Mouse (Mus musculus) midbrain, postnatal 0 days (tissue): ENCODE data around the gene Sdc3. TPM values are rescaled to one million over a fixed set of nuclear protein-coding genes. Genes with fewer than 3 reads are reported as not detected.

Source experiments
- ATAC-seq: fragments of 200-750 bp; cut with Nextera tagmentation; 2 replicates; pipeline ENCODE4 v1.8.0; 2017; ENCODE audit warnings: moderate number of reproducible peaks, mild to moderate bottlenecking, moderate TSS enrichment, moderate library complexity; ENCODE audit not compliant: low FRiP score
- DNase-seq: peaks from one replicate; pipeline ENCODE4 v3.0.0-alpha.2; 2015; ENCODE audit warnings: low spot score
- H3K27ac ChIP-seq: fragments of 300-500 bp; sonication (generic); 2 replicates; pipeline ENCODE4 v1.5.1; 2014; ENCODE audit warnings: low read depth, mild to moderate bottlenecking, low read length, mixed read lengths
- H3K27me3 ChIP-seq: fragments of 300-500 bp; sonication (generic); 2 replicates; pipeline ENCODE4 v1.6.1; 2014; ENCODE audit warnings: low read length, control low read depth, mixed read lengths; ENCODE audit not compliant: insufficient read depth
- H3K36me3 ChIP-seq: fragments of 300-500 bp; sonication (generic); 2 replicates; pipeline ENCODE4 v1.6.1; 2014; ENCODE audit warnings: low read length, control low read depth, mixed read lengths; ENCODE audit not compliant: insufficient read depth
- H3K4me1 ChIP-seq: fragments of 300-500 bp; sonication (generic); 2 replicates; pipeline ENCODE4 v1.6.1; 2014; ENCODE audit warnings: mild to moderate bottlenecking, control low read depth, antibody characterized with exemption, low read length, mixed read lengths; ENCODE audit not compliant: insufficient read depth
- H3K4me2 ChIP-seq: fragments of 300-500 bp; sonication (generic); 2 replicates; pipeline ENCODE4 v1.6.1; 2014; ENCODE audit warnings: low read depth, mild to moderate bottlenecking, low read length, mixed read lengths; ENCODE audit not compliant: poor library complexity, severe bottlenecking
- H3K4me3 ChIP-seq: fragments of 300-500 bp; sonication (generic); 2 replicates; pipeline ENCODE4 v1.5.1; 2014; ENCODE audit warnings: low read depth, mild to moderate bottlenecking, low read length, moderate library complexity
- H3K9ac ChIP-seq: fragments of 300-500 bp; sonication (generic); replicated peaks from 2 replicates; pipeline ENCODE4 v1.6.1; 2014; ENCODE audit warnings: mild to moderate bottlenecking, low read length, moderate library complexity, mixed read lengths; ENCODE audit not compliant: poor library complexity, severe bottlenecking
- H3K9me3 ChIP-seq: fragments of 300-500 bp; sonication (generic); 2 replicates; pipeline ENCODE4 v1.6.1; 2016; ENCODE audit warnings: low read length, control low read depth
- CTCF ChIP-seq: IDR thresholded peaks from 2 replicates; pipeline ENCODE4 v1.5.1; 2016; ENCODE audit warnings: antibody characterized with exemption, mild to moderate bottlenecking
- WGBS: fragments of 180-500 bp; shearing (Covaris S2); extraction: QIAGEN DNeasy Blood & Tissue Kit; methylation state at CpG from one replicate; pipeline ENCODE4 v1.1.7; 2014; 5-methylcytosine and 5-hydroxymethylcytosine counted together
- polyA plus RNA-seq: library from polyadenylated mRNA; unstranded; fragments of >200 nt; fragmentation: Nextera tagmentation; extraction: Ambion mirVana; gene quantifications from 2 replicates; pipeline ENCODE4 v1.2.1, GENCODE M21; 2015
- total RNA-seq: library from RNA; depleted of rRNA; stranded (reverse); fragments of >200 nt; gene quantifications from 2 replicates; pipeline ENCODE4 v1.2.3, GENCODE M21; 2014

Gene Sdc3
- total and polyA plus RNA-seq, 2 experiments from 2014 or later = 242 to 733 TPM

GRCm38 (mm10) chr4:130859467-130859866 is 67.1 kb downstream of the Sdc3 start:
- H3K27ac ChIP-seq = no peak overlapping the region
- no peak for ATAC-seq
- no peaks in the 10 kb centered on the region for H3K27me3 ChIP-seq
- no peak for TF ChIP-seq CTCF
- DNase-seq = no peak
- no peak overlapping the region for H3K4me3 ChIP-seq
- 73% methylated on average over 8 of the region's 8 CpGs for WGBS
- H3K4me1 ChIP-seq = peaks cover 17% of the 10 kb centered on the region
- H3K36me3 ChIP-seq = no peaks in the 10 kb centered on the region
- H3K9ac ChIP-seq = no peak overlapping the region
- H3K4me2 ChIP-seq = no peak overlapping the region
- H3K9me3 ChIP-seq = no peaks in the 10 kb centered on the region

DNA sequence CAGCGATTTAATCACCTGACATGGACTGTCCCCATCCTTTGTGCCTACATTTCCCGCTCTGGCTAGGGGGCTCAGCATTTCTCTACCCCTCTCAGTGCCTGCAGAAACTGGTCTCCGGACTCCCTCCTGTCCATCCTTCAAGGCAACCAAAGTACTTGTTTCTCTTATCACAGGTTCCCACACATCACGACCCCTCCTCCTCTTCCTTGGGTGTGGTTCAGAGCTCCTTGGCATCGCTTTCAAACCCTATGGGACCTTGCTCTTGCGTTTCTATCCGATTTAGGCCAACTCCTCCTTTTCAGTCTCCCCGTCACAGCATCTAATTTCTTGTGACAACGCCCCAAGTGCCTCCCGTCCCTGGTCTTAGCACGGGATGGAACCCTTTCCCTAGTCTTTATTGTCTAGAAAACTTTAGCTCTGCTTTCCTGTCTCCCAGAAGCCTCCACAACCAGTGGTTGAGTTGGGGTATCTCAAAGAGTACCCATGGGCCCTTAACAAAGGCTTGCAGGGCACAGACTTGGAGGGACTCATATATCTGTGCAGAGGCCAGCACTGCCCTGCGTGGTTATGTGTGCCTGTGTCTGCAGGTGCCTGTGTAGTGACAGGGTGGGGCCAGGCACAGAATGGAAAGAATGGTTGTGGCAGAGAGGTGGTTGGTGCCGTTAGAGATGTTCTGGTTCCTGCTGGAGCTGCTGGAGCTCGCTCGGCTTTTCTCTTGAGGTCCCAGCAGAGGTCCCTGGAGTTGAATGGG is 68.7 kb downstream of the Sdc3 start:
- ATAC-seq = peak; percentile 22; the same call in 1 of the 2 replicates
- no peaks in the 10 kb centered on the region for H3K36me3 ChIP-seq
- H3K4me1 ChIP-seq = peaks cover 30% of the 10 kb centered on the region
- H3K9ac ChIP-seq = no peak overlapping the region
- TF ChIP-seq CTCF = no peak
- WGBS = 49% methylated on average over 15 of the region's 15 CpGs
- no peaks in the 10 kb centered on the region for H3K9me3 ChIP-seq
- peak overlapping the region; percentile 79 for H3K27ac ChIP-seq
- no peak for DNase-seq
- H3K27me3 ChIP-seq = no peaks in the 10 kb centered on the region
- peak overlapping the region; percentile 38 for H3K4me2 ChIP-seq
- no peak overlapping the region for H3K4me3 ChIP-seq

DNA sequence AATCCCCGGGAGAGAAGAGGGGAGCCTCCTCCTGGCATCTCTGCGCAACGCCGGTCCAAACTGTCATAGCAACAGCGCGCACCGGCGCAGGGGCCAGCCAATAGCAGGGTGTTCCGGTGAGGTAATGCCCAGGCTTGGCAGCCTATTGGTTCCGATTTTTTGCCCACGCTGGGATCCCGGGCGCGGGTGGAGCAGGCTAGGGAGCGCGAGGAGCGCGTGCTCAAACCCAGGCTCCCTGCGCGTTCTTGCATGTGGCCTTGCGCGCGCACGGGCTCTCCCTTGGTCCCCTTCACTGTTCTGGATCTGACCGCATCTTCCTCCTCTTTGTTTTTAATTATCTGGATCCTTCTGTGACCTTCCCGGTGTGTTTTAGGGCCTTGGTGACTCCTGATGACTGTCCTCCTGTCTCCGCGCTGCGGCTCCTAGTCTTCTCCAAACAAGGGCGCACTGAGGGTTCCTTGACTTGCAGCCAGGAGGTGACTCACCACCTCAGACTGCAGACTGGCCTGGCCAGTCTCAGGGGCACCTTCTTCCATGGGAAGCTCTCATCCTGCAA is 69.4 kb downstream of the Sdc3 start:
- under 1% methylated on average over 30 of the region's 30 CpGs for WGBS
- H3K27ac ChIP-seq = peak overlapping the region; percentile 79
- H3K27me3 ChIP-seq = no peaks in the 10 kb centered on the region
- no peaks in the 10 kb centered on the region for H3K9me3 ChIP-seq
- peak overlapping the region; percentile 38 for H3K4me2 ChIP-seq
- H3K9ac ChIP-seq = peak overlapping the region; percentile 59
- peaks cover 32% of the 10 kb centered on the region for H3K4me1 ChIP-seq
- H3K36me3 ChIP-seq = no peaks in the 10 kb centered on the region
- TF ChIP-seq CTCF = peak; percentile 56
- peak; percentile 96 for DNase-seq
- ATAC-seq = peak; percentile 94
- H3K4me3 ChIP-seq = peak overlapping the region; percentile 13; the same call in 1 of the 2 replicates

DNA sequence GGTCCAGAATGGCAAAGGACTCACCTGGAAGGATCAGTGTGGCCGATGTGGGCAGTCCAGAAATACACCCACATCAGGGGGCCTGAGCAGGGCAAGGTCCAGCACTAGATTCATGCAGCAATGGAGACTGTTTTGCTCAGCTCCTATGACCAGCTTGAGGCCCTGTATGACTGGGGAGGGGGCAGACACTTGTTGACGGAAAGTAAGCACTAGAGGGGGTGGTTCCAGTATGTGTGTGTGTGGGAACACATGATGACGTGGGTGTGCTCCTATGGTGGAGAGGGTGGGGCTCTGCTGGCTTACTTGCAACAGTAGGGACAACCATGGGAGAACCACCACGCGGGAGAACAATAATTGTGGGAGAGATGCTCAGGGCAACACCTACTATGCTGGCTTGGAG is 70.2 kb downstream of the Sdc3 start:
- Histone ChIP-seq H3K9ac (no peak overlapping the region), H3K27ac (peak overlapping the region; percentile 79), H3K4me1 (peaks cover 32% of the 10 kb centered on the region)

DNA sequence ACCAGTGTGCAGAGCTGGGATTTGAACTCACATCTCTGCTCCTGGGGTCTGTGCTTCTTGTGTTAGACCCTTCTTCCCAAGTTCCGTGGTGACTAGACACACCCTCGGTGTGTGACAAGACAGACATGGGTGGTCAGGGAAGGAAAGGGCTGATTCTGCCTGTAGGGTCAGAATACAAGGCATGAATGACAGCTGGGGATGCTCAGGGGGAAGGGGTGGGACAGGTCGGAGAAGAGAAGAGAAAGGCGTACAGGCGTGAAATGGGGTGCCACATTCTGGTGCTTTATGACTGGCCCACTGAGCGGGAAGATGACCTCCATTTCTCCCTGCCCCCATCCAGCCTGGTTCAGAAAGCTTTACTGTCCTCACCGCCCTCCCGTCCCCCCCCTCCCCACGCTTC is 73.1 kb downstream of the Sdc3 start:
- no peak overlapping the region for H3K4me3 ChIP-seq
- H3K36me3 ChIP-seq = no peaks in the 10 kb centered on the region
- no peak for DNase-seq
- H3K4me1 ChIP-seq = peaks cover 35% of the 10 kb centered on the region
- H3K27ac ChIP-seq = peak overlapping the region; percentile 84
- no peaks in the 10 kb centered on the region for H3K27me3 ChIP-seq
- no peak overlapping the region for H3K9ac ChIP-seq
- no peak for TF ChIP-seq CTCF
- ATAC-seq = peak; percentile 8; the same call in 1 of the 2 replicates
- WGBS = 8% methylated on average over 6 of the region's 9 CpGs
- H3K4me2 ChIP-seq = no peak overlapping the region
- H3K9me3 ChIP-seq = no peaks in the 10 kb centered on the region

More for the DNA sequence above, 70.2 kb downstream of the Sdc3 start:
- ATAC-seq (no peak), DNase-seq (no peak)
- Histone ChIP-seq H3K9me3 (no peaks in the 10 kb centered on the region), H3K36me3 (no peaks in the 10 kb centered on the region), H3K27me3 (no peaks in the 10 kb centered on the region), H3K4me2 (no peak overlapping the region), H3K4me3 (no peak overlapping the region)
- TF ChIP-seq CTCF = no peak
- WGBS = 71% methylated on average over 5 of the region's 5 CpGs

- H3K4me1 ChIP-seq = peaks cover 31% of the 10 kb centered on the region
- no peaks in the 10 kb centered on the region for H3K27me3 ChIP-seq
- DNase-seq (peak; percentile 94), ATAC-seq (peak; percentile 35)
- no peak overlapping the region for H3K4me2 ChIP-seq
- H3K9me3 ChIP-seq = no peaks in the 10 kb centered on the region
- H3K36me3 ChIP-seq = no peaks in the 10 kb centered on the region
- WGBS = 6% methylated on average over 8 of the region's 8 CpGs
- H3K4me3 ChIP-seq = no peak overlapping the region
- no peak overlapping the region for H3K9ac ChIP-seq
- H3K27ac ChIP-seq = peak overlapping the region; percentile 84
- TF ChIP-seq CTCF = 0 out of 2 replicates have a peak, but pooled peaks have one; percentile 15
These were observed 73.6 kb downstream of the Sdc3 start for GRCm38 (mm10) chr4:130865901-130866371.
